Mouse (Mus musculus): ENCODE measurements around the gene Pdp2. TPM values are rescaled to one million over a fixed set of nuclear protein-coding genes. Genes with fewer than 3 reads are reported as not detected.
A peak's percentile ranks its signal among the peaks of the same experiment; 100 is the strongest.
"Not testable (repeated sequence)": the region's sequence is repeated elsewhere in the genome, so short reads cannot be mapped to it uniquely, and the experiment has no call there.

Pdp2 gene
- polyA plus RNA-seq, 1 experiment from 2014 or later: 17.2 TPM

GRCm38 (mm10) chr8:104640831-104641370 is 49.6 kb downstream of the Pdp2 start:
- H3K27ac ChIP-seq: no peak overlapping the region
- H3K9ac ChIP-seq: peak overlapping the region; percentile 92
- H3K4me3 ChIP-seq: peak overlapping the region; percentile 83
- H3K36me3 ChIP-seq (ENCODE audit: poor library complexity, severe bottlenecking): peaks cover 22% of the 10 kb centered on the region
- peaks cover 21% of the 10 kb centered on the region for H3K4me1 ChIP-seq
- H3K9me3 ChIP-seq (replicated peaks): no peaks in the 10 kb centered on the region
- H3K27me3 ChIP-seq: no peaks in the 10 kb centered on the region
- peak overlapping the region; percentile 95 for H3K4me2 ChIP-seq
- no peak for ATAC-seq
- WGBS: 13% methylated on average over 25 of the region's 25 CpGs

GRCm38 (mm10) chr8:104641426-104642323 is 50.4 kb downstream of the Pdp2 start, which contains the start of gene Ciao2b:
Ciao2b (minus strand) TSS chr8:104641965.
- H3K27me3 ChIP-seq: no peaks in the 10 kb centered on the region
- under 1% methylated on average over 66 of the region's 66 CpGs for WGBS
- H3K9me3 ChIP-seq (replicated peaks): no peaks in the 10 kb centered on the region
- peak within 1 kb of the TSS; percentile 95 for H3K4me2 ChIP-seq
- peaks cover 21% of the 10 kb centered on the region for H3K4me1 ChIP-seq
- peak within 1 kb of the TSS; percentile 83 for H3K4me3 ChIP-seq
- H3K9ac ChIP-seq: peak within 1 kb of the TSS; percentile 92
- H3K27ac ChIP-seq: peak within 1 kb of the TSS; percentile 73; the same call in 1 of the 2 replicates
- peak; percentile 98 for ATAC-seq
- H3K36me3 ChIP-seq (ENCODE audit: poor library complexity, severe bottlenecking): peaks cover 20% of the 10 kb centered on the region

GRCm38 (mm10) chr8:104642324-104642654 is 51.0 kb downstream of the Pdp2 start:
- Histone ChIP-seq H3K36me3 (ENCODE audit: poor library complexity, severe bottlenecking) (peaks cover 20% of the 10 kb centered on the region), H3K27ac (no peak overlapping the region), H3K9ac (peak overlapping the region; percentile 92), H3K4me3 (peak overlapping the region; percentile 83), H3K27me3 (no peaks in the 10 kb centered on the region), H3K4me1 (peaks cover 21% of the 10 kb centered on the region), H3K4me2 (peak overlapping the region; percentile 95), H3K9me3 (replicated peaks) (no peaks in the 10 kb centered on the region)
- peak; percentile 36 for ATAC-seq
- 77% methylated on average over 6 of the region's 6 CpGs for WGBS

GRCm38 (mm10) chr8:104644187-104644586 is 52.9 kb downstream of the Pdp2 start:
- not testable (repeated sequence) for H3K9me3 ChIP-seq (replicated peaks); H3K27ac ChIP-seq; H3K27me3 ChIP-seq; H3K4me2 ChIP-seq; H3K9ac ChIP-seq; H3K4me3 ChIP-seq; H3K36me3 ChIP-seq (ENCODE audit: poor library complexity, severe bottlenecking); ATAC-seq
- 79% methylated on average over 3 of the region's 3 CpGs for WGBS
- H3K4me1 ChIP-seq: peaks cover 21% of the 10 kb centered on the region

Other genes starting within 250 kb of the Pdp2 start
- gene Cmtm4, start 195.6 kb upstream of the Pdp2 start, polyA plus RNA-seq (2015; fragmentation: Nextera tagmentation; extraction: Ambion mirVana): 2.6 TPM in 2 replicates
- 108 and 109 TPM in 2 replicates for gene Dync1li2, start 148.4 kb upstream of the Pdp2 start, polyA plus RNA-seq (2015; fragmentation: Nextera tagmentation; extraction: Ambion mirVana)
- gene Terb1, start 81.5 kb upstream of the Pdp2 start, polyA plus RNA-seq (2015; fragmentation: Nextera tagmentation; extraction: Ambion mirVana): 0.08 and 0.14 TPM in 2 replicates
- 113 and 115 TPM in 2 replicates for gene Nae1, start 56.8 kb upstream of the Pdp2 start, polyA plus RNA-seq (2015; fragmentation: Nextera tagmentation; extraction: Ambion mirVana)
- gene Car7, start 56.8 kb upstream of the Pdp2 start, polyA plus RNA-seq (2015; fragmentation: Nextera tagmentation; extraction: Ambion mirVana): 1.6 and 1.7 TPM in 2 replicates
- gene Cdh16, start 32.9 kb downstream of the Pdp2 start, polyA plus RNA-seq (2015; fragmentation: Nextera tagmentation; extraction: Ambion mirVana): not detected in 2 replicates
- 1.3 and 2.4 TPM in 2 replicates for gene Rrad, start 39.9 kb downstream of the Pdp2 start, polyA plus RNA-seq (2015; fragmentation: Nextera tagmentation; extraction: Ambion mirVana)
- gene Ciao2b, start 50.5 kb downstream of the Pdp2 start, polyA plus RNA-seq (2015; fragmentation: Nextera tagmentation; extraction: Ambion mirVana): 140 and 149 TPM in 2 replicates
- not detected in 2 replicates for gene Ces2a, start 142.6 kb downstream of the Pdp2 start, polyA plus RNA-seq (2015; fragmentation: Nextera tagmentation; extraction: Ambion mirVana)
- 0.31 and 0.32 TPM in 2 replicates for gene Ces2b, start 240.1 kb downstream of the Pdp2 start, polyA plus RNA-seq (2015; fragmentation: Nextera tagmentation; extraction: Ambion mirVana)